Mouse (Mus musculus) inflammation-experienced regulatory T-cells, adult 16 weeks (primary cell): ENCODE results near the gene Nt5dc1. TPM values are rescaled to one million over a fixed set of nuclear protein-coding genes. Genes with fewer than 3 reads are reported as not detected.

Experiments used
- polyA plus RNA-seq: library from polyadenylated mRNA; unstranded; fragments of 100-300 nt; shearing (Covaris generic); gene quantifications from one replicate; pipeline ENCODE4 v1.2.1, GENCODE M21; 2017

The Nt5dc1 gene
- 77.0 TPM for polyA plus RNA-seq

GRCm38 (mm10) chr10:34418204-34418756, at the start of gene Nt5dc1:
TSS of gene Nt5dc1 (minus strand) at chr10:34418552.

DNA sequence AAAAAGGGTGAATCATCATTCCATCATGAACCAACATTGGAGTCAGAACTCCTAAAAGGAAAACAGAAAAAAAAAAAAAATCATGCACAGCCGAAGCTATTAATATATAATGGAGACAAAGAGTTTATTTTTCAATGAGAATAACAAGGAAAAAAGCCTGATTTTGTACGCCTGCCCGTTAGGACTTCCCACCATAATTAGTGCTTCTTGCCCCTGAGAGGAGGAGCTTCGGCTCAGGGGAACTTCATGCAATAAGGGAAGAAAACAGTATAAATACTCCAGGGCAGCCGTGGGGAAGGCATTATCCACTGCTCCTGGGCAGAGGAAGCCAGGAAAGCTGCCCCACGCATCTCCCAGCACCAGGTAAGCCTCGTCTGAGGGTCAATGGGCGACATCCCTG, 28.7 kb downstream of the Nt5dc1 start, which contains the start of gene Col10a1:
Col10a1 (plus strand) TSS at position 301 of the 400 bp plus-strand sequence.

GRCm38 (mm10) chr10:34297299-34297979, 120.9 kb downstream of the Nt5dc1 start, which contains the start of gene Tspyl4:
TSS of gene Tspyl4 (plus strand) at chr10:34297442.

DNA sequence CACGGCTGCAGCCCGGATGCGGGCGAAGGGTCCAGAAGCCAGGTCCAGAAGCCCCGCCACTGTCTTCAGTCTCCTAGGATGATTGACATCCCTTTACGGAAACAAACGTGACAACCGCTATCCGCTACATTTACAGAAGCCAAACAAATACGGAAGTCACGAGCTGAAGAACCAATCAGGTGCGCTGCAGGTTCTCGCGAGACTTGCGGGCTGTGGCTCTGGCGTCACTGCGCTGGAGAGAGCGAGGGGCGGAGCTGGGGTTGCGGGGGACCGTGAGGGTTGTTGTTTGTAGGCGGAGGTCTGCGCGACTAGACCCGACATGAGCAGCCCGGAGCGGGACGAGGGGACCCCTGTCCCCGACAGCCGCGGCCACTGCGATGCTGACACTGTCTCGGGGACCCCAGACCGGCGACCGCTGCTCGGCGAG, 136.4 kb downstream of the Nt5dc1 start, which contains the start of gene Tspyl1:
Tspyl1 (plus strand) TSS at position 229 of the 427 bp plus-strand sequence.

Other genes starting within 250 kb of the Nt5dc1 start
- 7.5 TPM for gene Dse, start 210.8 kb downstream of the Nt5dc1 start, polyA plus RNA-seq
- gene Tspyl1, start 136.4 kb downstream of the Nt5dc1 start, polyA plus RNA-seq = 84.7 TPM
- gene Tspyl4, start 121.1 kb downstream of the Nt5dc1 start, polyA plus RNA-seq = 19.5 TPM
- 1.0 TPM for gene Col10a1, start 28.6 kb downstream of the Nt5dc1 start, polyA plus RNA-seq
- not detected for gene Frk, start 64.8 kb upstream of the Nt5dc1 start, polyA plus RNA-seq